Mouse (Mus musculus) ovary, postnatal 36 days (tissue): ENCODE results near the gene Tnfrsf14.

Experiments
- DNase-seq: peaks from one replicate; pipeline ENCODE4 v3.0.0; 2022; ENCODE audit warnings: low spot score, mixed read lengths

Tnfrsf14 gene

GRCm38 (mm10) chr4:154928395-154929087, at the start of gene Tnfrsf14:
Gene Tnfrsf14, minus strand, starts transcription at chr4:154928563.
- no peak for DNase-seq

- DNase-seq, result no peak
Measured at GRCm38 (mm10) chr4:154974163-154974611, 45.8 kb upstream of the Tnfrsf14 start.

- no peak for DNase-seq
Measured at GRCm38 (mm10) chr4:154972546-154972945, 44.2 kb upstream of the Tnfrsf14 start.

GRCm38 (mm10) chr4:154967173-154967572, 38.8 kb upstream of the Tnfrsf14 start:
- no peak for DNase-seq

GRCm38 (mm10) chr4:154965856-154966255, 37.5 kb upstream of the Tnfrsf14 start:
- DNase-seq, result no peak

GRCm38 (mm10) chr4:154964581-154965235, 36.3 kb upstream of the Tnfrsf14 start:
- no peak for DNase-seq

- peak; percentile 88 for DNase-seq
Measured at GRCm38 (mm10) chr4:154963901-154964580, 35.7 kb upstream of the Tnfrsf14 start, which contains the start of gene Pank4. Gene Pank4, plus strand, starts transcription at chr4:154964123.

- DNase-seq, result no peak
Measured at GRCm38 (mm10) chr4:154963190-154963836, 35.0 kb upstream of the Tnfrsf14 start.

GRCm38 (mm10) chr4:154962683-154963082, 34.3 kb upstream of the Tnfrsf14 start:
- no peak for DNase-seq

GRCm38 (mm10) chr4:154961911-154962310, 33.5 kb upstream of the Tnfrsf14 start:
- no peak for DNase-seq

- DNase-seq, result peak; percentile 47
Measured at GRCm38 (mm10) chr4:154961226-154961738, 32.9 kb upstream of the Tnfrsf14 start.

- DNase-seq, result no peak
Measured at GRCm38 (mm10) chr4:154960690-154961225, 32.4 kb upstream of the Tnfrsf14 start, which contains the start of gene Hes5. Gene Hes5, plus strand, starts transcription at chr4:154960923.

- DNase-seq, result no peak
Measured at GRCm38 (mm10) chr4:154960021-154960689, 31.8 kb upstream of the Tnfrsf14 start.

- DNase-seq, result no peak
Measured at GRCm38 (mm10) chr4:154958621-154959020, 30.3 kb upstream of the Tnfrsf14 start.

GRCm38 (mm10) chr4:154958171-154958570, 29.8 kb upstream of the Tnfrsf14 start:
- no peak for DNase-seq

GRCm38 (mm10) chr4:154957289-154957993, 29.1 kb upstream of the Tnfrsf14 start:
- no peak for DNase-seq

GRCm38 (mm10) chr4:154956604-154957003, 28.2 kb upstream of the Tnfrsf14 start:
- no peak for DNase-seq

- no peak for DNase-seq
Measured at GRCm38 (mm10) chr4:154952461-154953241, 24.3 kb upstream of the Tnfrsf14 start.

- no peak for DNase-seq
Measured at GRCm38 (mm10) chr4:154949589-154949982, 21.2 kb upstream of the Tnfrsf14 start.
